Comparison of ENCODE assay signal across 27 mouse cellular contexts in genomic region chr5:71136691-71137090, GRCm38 (mm10). TPM values are rescaled to one million over a fixed set of nuclear protein-coding genes. Genes with fewer than 3 reads are reported as not detected.
DNase-seq lines count a peak whose midpoint lies in the region; ATAC-seq and TF ChIP-seq lines count a peak whose summit lies in the region.
"Had no signal": no experiment of that assay in that cellular context is flagged by ENCODE, and none has a peak within 500 bp of the region (broad histone marks: within the 10 kb centered on the region; RNA-seq: fewer than 3 reads in every experiment).

No protein-coding gene starts in this region.

- peak overlapping the region; percentile 72 for H3K27ac ChIP-seq in layer of hippocampus, adult 2 months
- H3K27ac ChIP-seq in neural tube, embryonic 15.5 days (replicated peaks), result no peak overlapping the region
- H3K27ac ChIP-seq: embryonic facial prominence, embryonic 12.5 days; heart, adult 2 months; hindbrain, embryonic 13.5 days; intestine, embryonic 15.5 days; kidney, embryonic 15.5 days; macrophage; neural tube, embryonic 13.5 days; stomach, embryonic 15.5 days had no signal

- no peaks in the 10 kb centered on the region for H3K27me3 ChIP-seq in neural tube, embryonic 15.5 days (replicated peaks)
- H3K27me3 ChIP-seq: embryonic facial prominence, embryonic 12.5 days; hindbrain, embryonic 13.5 days; intestine, embryonic 15.5 days; kidney, embryonic 15.5 days; neural tube, embryonic 13.5 days; stomach, embryonic 15.5 days had no signal

- ATAC-seq in neural tube, embryonic 15.5 days (ENCODE audit: low FRiP score), result no peak
- ATAC-seq: forebrain, embryonic 16.5 days; intestine, embryonic 15.5 days had no signal

- no peak for TF ChIP-seq CTCF in layer of hippocampus, adult 2 months (conservative IDR thresholded peaks at IDR 0.05)

- peak; percentile 23 to 80 for DNase-seq in layer of hippocampus, adult 18-20 months (ENCODE audit: low spot score in 2 of 2)
- no peak for DNase-seq in layer of hippocampus, postnatal 25 days (ENCODE audit: extremely low spot score in 1 of 2, low spot score in 1 of 2)
- DNase-seq in layer of hippocampus, adult 2 months (ENCODE audit: low spot score in 2 of 2), result peak; percentile 32 to 66
- peak; percentile 8 to 73 for DNase-seq in left cerebral cortex, adult 8-10 months (ENCODE audit: low spot score in 2 of 2)
- peak; percentile 81 for DNase-seq in telencephalon, adult 2 months (ENCODE audit: low read depth, low spot score)
- DNase-seq in B cell, adult 2 months, result no peak
- DNase-seq: adrenal gland, postnatal 10 days; cerebellum, adult 18-20 months; cerebellum, postnatal 36 days; gastrocnemius, postnatal 14 days; heart, adult 2 months; liver; lung, adult 18-20 months; thymus, postnatal 14 days had no signal

- H3K9me3 ChIP-seq in neural tube, embryonic 15.5 days (replicated peaks), result no peaks in the 10 kb centered on the region
- H3K9me3 ChIP-seq: embryonic facial prominence, embryonic 12.5 days; hindbrain, embryonic 13.5 days; intestine, embryonic 15.5 days; kidney, embryonic 15.5 days; neural tube, embryonic 13.5 days; stomach, embryonic 15.5 days had no signal

- H3K4me2 ChIP-seq in neural tube, embryonic 15.5 days, result no peak overlapping the region
- H3K4me2 ChIP-seq: embryonic facial prominence, embryonic 12.5 days; hindbrain, embryonic 13.5 days; intestine, embryonic 15.5 days; kidney, embryonic 15.5 days; midbrain, embryonic 11.5 days; neural tube, embryonic 13.5 days; stomach, embryonic 15.5 days had no signal

- H3K4me1 ChIP-seq in neural tube, embryonic 15.5 days, result no peaks in the 10 kb centered on the region
- H3K4me1 ChIP-seq: embryonic facial prominence, embryonic 12.5 days; hindbrain, embryonic 13.5 days; intestine, embryonic 15.5 days; kidney, embryonic 15.5 days; neural tube, embryonic 13.5 days; stomach, embryonic 15.5 days had no signal

- WGBS in neural tube, embryonic 15.5 days, result 86% methylated on average over 4 of the region's 4 CpGs

- no peak overlapping the region for H3K4me3 ChIP-seq in layer of hippocampus, adult 2 months
- no peak overlapping the region for H3K4me3 ChIP-seq in neural tube, embryonic 15.5 days (replicated peaks)
- H3K4me3 ChIP-seq: embryonic facial prominence, embryonic 12.5 days; heart, adult 2 months; hindbrain, embryonic 13.5 days; intestine, embryonic 15.5 days; kidney, embryonic 15.5 days; neural tube, embryonic 13.5 days; stomach, embryonic 15.5 days had no signal

- no peak overlapping the region for H3K9ac ChIP-seq in neural tube, embryonic 15.5 days (replicated peaks)
- H3K9ac ChIP-seq: embryonic facial prominence, embryonic 12.5 days; hindbrain, embryonic 13.5 days; intestine, embryonic 15.5 days; kidney, embryonic 15.5 days; neural tube, embryonic 13.5 days; stomach, embryonic 15.5 days had no signal

- H3K36me3 ChIP-seq in neural tube, embryonic 15.5 days, result no peaks in the 10 kb centered on the region
- H3K36me3 ChIP-seq: embryonic facial prominence, embryonic 12.5 days; hindbrain, embryonic 13.5 days; intestine, embryonic 15.5 days; kidney, embryonic 15.5 days; neural tube, embryonic 13.5 days; stomach, embryonic 15.5 days had no signal

RNA-seq across cellular contexts. Expression of gene Gabra2, which starts 41.0 kb away (rescaled TPM):
- total RNA-seq in layer of hippocampus, adult 18-20 months (2021), result 100 to 1,000 TPM; 137 TPM
- 100 to 1,000 TPM; 128 to 134 TPM for total RNA-seq in layer of hippocampus, postnatal 25 days (2021)
- total RNA-seq in layer of hippocampus, adult 2 months (2021), result 100 to 1,000 TPM; 140 to 145 TPM
- 10 to 100 TPM; 74.0 to 89.7 (median 74.9) TPM for total RNA-seq in left cerebral cortex, adult 8-10 months (2022)
- polyA plus RNA-seq in neural tube, embryonic 15.5 days (2015; fragmentation: Nextera tagmentation; extraction: Ambion mirVana), result 42.8 and 54.0 TPM in 2 replicates
- polyA plus RNA-seq: heart, postnatal 0 days; large intestine, adult 2 months; macrophage; spleen, adult 2 months had no signal

Comparison
In these comparisons a context has a peak if more than half of its experiments do, and no peak if none do; other contexts are left out.
1. DNase-seq: peak in layer of hippocampus, adult 18-20 months (2 of 2), layer of hippocampus, adult 2 months (2 of 2), left cerebral cortex, adult 8-10 months (2 of 2) and telencephalon, adult 2 months (single experiment); none in layer of hippocampus, postnatal 25 days (0 of 2) and B cell, adult 2 months (0 of 2).